Mouse (Mus musculus) CH12.LX (cell line): Measurements from ENCODE around the gene Begain. TPM values are rescaled to one million over a fixed set of nuclear protein-coding genes. Genes with fewer than 3 reads are reported as not detected.
A peak's percentile ranks its signal among the peaks of the same experiment; 100 is the strongest.

Source experiments
- DNase-seq: peaks from one replicate; pipeline ENCODE4 v3.0.0-alpha.2; 2013; ENCODE audit errors: extremely low read depth
- H3K27ac ChIP-seq: 2 replicates; pipeline ENCODE4 v1.5.1; 2012; ENCODE audit warnings: low read depth, mild to moderate bottlenecking, control low read depth, moderate library complexity; ENCODE audit not compliant: insufficient read depth
- H3K27me3 ChIP-seq: replicated peaks from 2 replicates; pipeline ENCODE3; 2012; ENCODE audit warnings: inconsistent platforms
- H3K36me3 ChIP-seq, 2 experiments: replicated peaks in 1 of 2; 2 replicates each; pipeline versions ENCODE3 to v1.6.1; 2012; ENCODE audit warnings: inconsistent platforms in 1 of 2, low read length in 1 of 2, mild to moderate bottlenecking in 1 of 2, mixed read lengths in 1 of 2, moderate library complexity in 1 of 2; ENCODE audit not compliant: control insufficient read depth in 1 of 2, insufficient read depth in 1 of 2
- H3K4me1 ChIP-seq, 2 experiments: 2 replicates each; pipeline ENCODE4 v1.6.1; 2012; ENCODE audit warnings: inconsistent platforms in 1 of 2, moderate library complexity in 1 of 2; ENCODE audit not compliant: insufficient read depth in 2 of 2, control insufficient read depth in 1 of 2
- H3K4me2 ChIP-seq: 2 replicates; pipeline ENCODE4 v1.6.1; 2012; ENCODE audit warnings: low read depth, mild to moderate bottlenecking, control low read depth; ENCODE audit not compliant: poor library complexity, insufficient read depth, severe bottlenecking
- H3K4me3 ChIP-seq, 3 experiments: fragments of 150-350 bp in 1 of 3; sonication (generic) in 1 of 3; replicated peaks in 1 of 3; 2 replicates each; pipeline versions ENCODE3 to v1.5.1; 2011 to 2012; ENCODE audit warnings: low read depth in 2 of 3, low read length in 2 of 3, mild to moderate bottlenecking in 2 of 3, moderate library complexity in 2 of 3, control low read depth in 1 of 3, improper control_type of control experiment in 1 of 3, inconsistent platforms in 1 of 3, mixed read lengths in 1 of 3; ENCODE audit not compliant: poor library complexity in 1 of 3
- H3K79me2 ChIP-seq: replicated peaks from 2 replicates; pipeline ENCODE4 v1.6.1; 2012; ENCODE audit warnings: mild to moderate bottlenecking, moderate library complexity; ENCODE audit not compliant: control insufficient read depth, poor library complexity, insufficient read depth, severe bottlenecking; ENCODE audit errors: extremely low read depth
- H3K9ac ChIP-seq: 2 replicates; pipeline ENCODE4 v1.6.1; 2012; ENCODE audit warnings: low read depth, mild to moderate bottlenecking, control low read depth, moderate library complexity; ENCODE audit not compliant: insufficient read depth
- H3K9me3 ChIP-seq: replicated peaks from 2 replicates; pipeline ENCODE3; 2012; ENCODE audit warnings: low read length, inconsistent platforms, mixed read lengths
- CHD1 ChIP-seq: IDR thresholded peaks from 2 replicates; pipeline ENCODE4 v1.6.1; 2012; ENCODE audit warnings: low read depth, low read length, improper control_type of control experiment, inconsistent platforms
- CHD2 ChIP-seq: IDR thresholded peaks from 2 replicates; pipeline ENCODE4 v1.6.1; 2011; ENCODE audit warnings: low read length, improper control_type of control experiment
- EP300 ChIP-seq: IDR thresholded peaks from 2 replicates; pipeline ENCODE4 v1.6.1; 2011; ENCODE audit warnings: low read length, improper control_type of control experiment
- HCFC1 ChIP-seq: IDR thresholded peaks from 2 replicates; pipeline ENCODE4 v1.6.1; 2012; ENCODE audit warnings: low read depth, mild to moderate bottlenecking, inconsistent platforms, low read length, improper control_type of control experiment
- IRF4 ChIP-seq: IDR thresholded peaks from 2 replicates; pipeline ENCODE4 v1.6.1; 2014; ENCODE audit warnings: low read depth, mild to moderate bottlenecking, inconsistent platforms, low read length, improper control_type of control experiment
- JUN ChIP-seq: IDR thresholded peaks from 2 replicates; pipeline ENCODE4 v1.6.1; 2011; ENCODE audit warnings: low read depth, mild to moderate bottlenecking, low read length, improper control_type of control experiment, moderate library complexity; ENCODE audit not compliant: insufficient read depth
- JUND ChIP-seq: conservative IDR thresholded peaks from 2 replicates; pipeline ENCODE4 v1.6.1; 2011; ENCODE audit warnings: low read depth, low read length, improper control_type of control experiment
- KAT2A ChIP-seq: IDR thresholded peaks from 2 replicates; pipeline ENCODE4 v1.6.1; 2012; ENCODE audit warnings: low read length, improper control_type of control experiment, inconsistent platforms; ENCODE audit not compliant: insufficient replicate concordance
- MAX ChIP-seq: IDR thresholded peaks from 2 replicates; pipeline ENCODE4 v1.6.1; 2011; ENCODE audit warnings: low read length, improper control_type of control experiment
- MAZ ChIP-seq: IDR thresholded peaks from 2 replicates; pipeline ENCODE4 v1.6.1; 2012; ENCODE audit warnings: low read depth, mild to moderate bottlenecking, inconsistent platforms, low read length, improper control_type of control experiment, moderate library complexity
- MXI1 ChIP-seq: IDR thresholded peaks from 2 replicates; pipeline ENCODE4 v1.6.1; 2011; ENCODE audit warnings: mild to moderate bottlenecking, low read depth, low read length, improper control_type of control experiment
- MYC ChIP-seq: IDR thresholded peaks from 2 replicates; pipeline ENCODE4 v1.6.1; 2011; ENCODE audit warnings: low read depth, mild to moderate bottlenecking, improper control_type of control experiment, low read length
- NELFE ChIP-seq: IDR thresholded peaks from 2 replicates; pipeline ENCODE4 v1.6.1; 2011; ENCODE audit warnings: low read depth, low read length, improper control_type of control experiment
- POLR2A ChIP-seq: IDR thresholded peaks from 2 replicates; pipeline ENCODE4 v1.6.1; 2011; ENCODE audit warnings: low read depth, mild to moderate bottlenecking, improper control_type of control experiment, low read length
- POLR2AphosphoS2 ChIP-seq: IDR thresholded peaks from 2 replicates; pipeline ENCODE4 v1.6.1; 2011; ENCODE audit warnings: low read depth, low read length, improper control_type of control experiment
- SIN3A ChIP-seq: IDR thresholded peaks from 2 replicates; pipeline ENCODE4 v1.6.1; 2012; ENCODE audit warnings: low read length, improper control_type of control experiment, inconsistent platforms
- SMC3 ChIP-seq: IDR thresholded peaks from 2 replicates; pipeline ENCODE4 v1.6.1; 2011; ENCODE audit warnings: low read depth, low read length, improper control_type of control experiment
- TBP ChIP-seq: conservative IDR thresholded peaks from 2 replicates; pipeline ENCODE4 v1.6.1; 2011; ENCODE audit warnings: low read depth, low read length, improper control_type of control experiment
- USF1 ChIP-seq: IDR thresholded peaks from 2 replicates; pipeline ENCODE4 v1.6.1; 2014; ENCODE audit warnings: low read depth, mild to moderate bottlenecking, inconsistent platforms, low read length, improper control_type of control experiment
- ZKSCAN1 ChIP-seq: IDR thresholded peaks from 2 replicates; pipeline ENCODE4 v1.6.1; 2012; ENCODE audit warnings: low read depth, inconsistent platforms, low read length, improper control_type of control experiment, borderline replicate concordance
- ZNF384 ChIP-seq: IDR thresholded peaks from 2 replicates; pipeline ENCODE4 v1.6.1; 2012; ENCODE audit warnings: low read depth, low read length, improper control_type of control experiment, inconsistent platforms
- dilution Hi-C: fragments of 300-500 bp; cut with MboI; formaldehyde crosslinking; loops from 2 replicates; pipeline ENCODE4 v1.14.3; 2020; ENCODE audit warnings: low sequenced_read_pairs; ENCODE audit not compliant: extremely low pct_unique_long_range_greater_than_20kb, extremely low pct_ligation_motif_present
- in situ Hi-C: fragments of 300-500 bp; cut with MboI; formaldehyde crosslinking; loops from 3 replicates; pipeline ENCODE4 v1.14.3; 2019; ENCODE audit warnings: low sequenced_read_pairs, low pct_ligation_motif_present, low pct_unique_long_range_greater_than_20kb, mixed read lengths
- polyA plus RNA-seq: library from polyadenylated mRNA; unstranded; fragments of >175 nt; gene quantifications from 2 replicates; pipeline ENCODE4 v1.2.1, GENCODE M21; 2012; ENCODE audit warnings: low read depth; ENCODE audit not compliant: insufficient read length
- total RNA-seq, 2 experiments: library from RNA; depleted of rRNA; stranded (reverse); fragments of 300-350 nt in 1 of 2; fragments of >200 nt in 1 of 2; gene quantifications; 2 replicates each; pipeline ENCODE4 v1.2.3; 2012 to 2014

Gene Begain
- total and polyA plus RNA-seq, 3 experiments, result 0.08 to 0.89 TPM; not detected in 1

DNA sequence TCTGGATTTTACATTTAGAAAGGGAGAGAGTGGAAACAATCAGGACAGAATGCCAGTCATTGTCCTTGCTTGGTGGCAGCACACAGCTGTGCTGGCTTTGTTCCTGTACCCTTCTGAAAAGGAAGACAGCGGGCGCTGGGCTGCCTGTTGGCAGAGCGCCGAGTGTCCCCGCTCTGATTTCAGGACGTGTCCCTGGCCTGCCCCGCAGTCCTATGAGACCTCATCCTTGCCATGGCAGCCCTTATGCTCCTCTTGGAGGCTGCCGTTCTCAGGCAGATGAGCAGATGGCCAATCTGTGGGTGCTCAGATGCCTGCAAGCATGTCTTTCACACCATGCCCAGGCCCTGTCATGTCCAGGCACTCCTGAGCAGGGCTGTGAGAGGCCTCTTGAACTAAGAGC is 17.7 kb upstream of the Begain start:
- H3K9me3 ChIP-seq, result peaks cover 3% of the 10 kb centered on the region
- H3K27ac ChIP-seq, result no peak overlapping the region
- in situ Hi-C loops (no loop called here), dilution Hi-C loops (no loop called here)
- H3K9ac ChIP-seq, result no peak overlapping the region
- H3K36me3 ChIP-seq, result no peaks in the 10 kb centered on the region
- H3K79me2 ChIP-seq, result no peaks in the 10 kb centered on the region
- no peaks in the 10 kb centered on the region for H3K27me3 ChIP-seq
- H3K4me2 ChIP-seq, result no peak overlapping the region
- DNase-seq, result no peak
- peaks cover 0 to 31% of the 10 kb centered on the region in 2 experiments; a peak in 2 of 4 replicates for H3K4me1 ChIP-seq
- TF ChIP-seq EP300, result no peak
- TF ChIP-seq HCFC1, result no peak
- TF ChIP-seq POLR2A, result no peak
- TF ChIP-seq JUND, result no peak
- TF ChIP-seq NELFE, result no peak
- no peak for TF ChIP-seq KAT2A
- no peak for TF ChIP-seq JUN
- TF ChIP-seq SIN3A, result no peak
- TF ChIP-seq CHD1, result no peak
- TF ChIP-seq ZNF384, result no peak
- TF ChIP-seq TBP, result no peak
- no peak for TF ChIP-seq MYC
- TF ChIP-seq MAX, result no peak
- no peak for TF ChIP-seq POLR2AphosphoS2
- no peak for TF ChIP-seq MXI1
- TF ChIP-seq, all 38 proteins: peak for 0
- no peak overlapping the region for H3K4me3 ChIP-seq

DNA sequence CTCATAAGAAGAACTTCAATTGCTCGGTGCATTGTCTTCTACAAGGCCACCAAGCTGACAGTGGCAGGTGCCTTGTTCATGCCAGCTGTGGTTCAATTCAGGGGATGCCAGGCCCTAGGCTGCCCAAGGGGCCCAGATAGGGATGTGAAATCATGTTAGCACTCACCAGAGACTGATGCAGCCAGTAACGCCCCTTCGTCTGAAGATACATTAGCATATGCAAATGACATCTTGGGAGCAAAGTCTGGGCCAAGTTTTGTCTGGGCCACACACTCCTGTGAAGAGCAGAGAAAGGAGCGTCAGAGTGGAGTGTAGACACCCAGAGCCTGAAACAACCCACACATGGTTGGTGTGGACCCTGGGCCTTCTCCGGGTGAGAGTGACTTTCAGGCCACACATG is 17.0 kb upstream of the Begain start:
- Histone ChIP-seq H3K9me3 (peaks cover 3% of the 10 kb centered on the region), H3K27ac (no peak overlapping the region), H3K4me1 (peaks cover 0 to 30% of the 10 kb centered on the region in 2 experiments; a peak in 2 of 4 replicates), H3K36me3 (no peaks in the 10 kb centered on the region), H3K4me3 (no peak overlapping the region), H3K9ac (no peak overlapping the region), H3K27me3 (no peaks in the 10 kb centered on the region), H3K4me2 (no peak overlapping the region), H3K79me2 (no peaks in the 10 kb centered on the region)
- dilution Hi-C loops (no loop called here), in situ Hi-C loops (no loop called here)
- DNase-seq, result peak; percentile 79
- TF ChIP-seq TBP, result no peak
- no peak for TF ChIP-seq MYC
- no peak for TF ChIP-seq SMC3
- TF ChIP-seq ZKSCAN1, result no peak
- no peak for TF ChIP-seq USF1
- no peak for TF ChIP-seq IRF4
- TF ChIP-seq MAZ, result no peak
- TF ChIP-seq CHD2, result no peak
